Comparison of ENCODE assay signal across 8 mouse cellular contexts in the genomic region with DNA sequence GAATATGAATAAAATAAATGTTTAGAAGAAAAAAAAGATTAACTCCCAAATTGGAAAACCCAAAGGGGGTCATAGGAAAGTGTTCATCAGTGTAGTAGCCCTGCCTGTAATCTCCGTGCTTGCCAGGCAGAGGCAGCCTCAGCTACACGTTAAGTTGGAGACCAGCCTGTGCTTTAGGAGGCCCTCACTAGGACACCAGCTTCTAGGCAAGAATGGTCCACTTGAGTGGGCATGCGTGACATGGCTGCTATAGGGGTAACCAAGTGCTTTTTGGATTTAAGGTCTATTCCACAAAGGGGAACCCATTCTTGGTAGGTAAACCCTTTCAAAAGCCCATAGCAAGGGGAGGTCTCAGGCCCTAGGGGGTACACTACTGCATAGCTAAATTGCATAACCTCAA. TPM values are rescaled to one million over a fixed set of nuclear protein-coding genes. Genes with fewer than 3 reads are reported as not detected.
A peak's percentile ranks its signal among the peaks of the same experiment; 100 is the strongest.
DNase-seq lines count a peak whose midpoint lies in the region; ATAC-seq and TF ChIP-seq lines count a peak whose summit lies in the region.

No protein-coding gene starts in this region.

- H3K9ac ChIP-seq in liver, embryonic 11.5 days (ENCODE audit: low read depth, low read length) = peak overlapping the region; percentile 96
- H3K9ac ChIP-seq in stomach, embryonic 14.5 days (replicated peaks; ENCODE audit: low read depth, low read length) = no peak overlapping the region

- peak overlapping the region; percentile 90 for H3K4me3 ChIP-seq in erythroblast, embryonic 14.5 days (replicated peaks)
- peak overlapping the region; percentile 91 for H3K4me3 ChIP-seq in liver, embryonic 11.5 days (ENCODE audit: low read depth, low read length)
- peak overlapping the region; percentile 58 for H3K4me3 ChIP-seq in stomach, embryonic 14.5 days (ENCODE audit: low read depth, low read length)
- no peak overlapping the region for H3K4me3 ChIP-seq in thymus, adult 2 months (ENCODE audit: control insufficient read depth, insufficient read depth, low read length)

- no peak for TF ChIP-seq CTCF in thymus, adult 2 months (IDR thresholded peaks at IDR 0.05; ENCODE audit: borderline replicate concordance, control insufficient read depth, extremely low read depth, insufficient read depth, low read length, poor library complexity)

- 17% methylated on average over 3 of the region's 3 CpGs for WGBS in liver, embryonic 11.5 days
- 31% methylated on average over 3 of the region's 3 CpGs for WGBS in stomach, embryonic 14.5 days
- WGBS in thymus, adult 2 months = 31% methylated on average over 3 of the region's 3 CpGs

- peaks cover 69% of the 10 kb centered on the region for H3K36me3 ChIP-seq in erythroblast, embryonic 14.5 days (ENCODE audit: control insufficient read depth)
- peaks cover 10% of the 10 kb centered on the region; the same call in 1 of the 2 replicates for H3K36me3 ChIP-seq in liver, embryonic 11.5 days (ENCODE audit: control insufficient read depth, insufficient read depth, low read length)
- peaks cover 15% of the 10 kb centered on the region for H3K36me3 ChIP-seq in stomach, embryonic 14.5 days (ENCODE audit: control insufficient read depth, insufficient read depth, low read length)
- H3K36me3 ChIP-seq in thymus, adult 2 months (ENCODE audit: control insufficient read depth, insufficient read depth, low read length) = peaks cover 11% of the 10 kb centered on the region; the same call in 1 of the 2 replicates

- DNase-seq in 3134 (ENCODE audit: extremely low read depth, insufficient read length, low spot score) (peak; percentile 11), 3T3-L1 (ENCODE audit: low read depth, low spot score) (peak; percentile 33)
- DNase-seq in liver, embryonic 11.5 days (ENCODE audit: low spot score) = no peak
- no peak for DNase-seq in layer of hippocampus, adult 9-10 months (ENCODE audit: low spot score)
- DNase-seq in natural killer cell, adult 2 months (ENCODE audit: low spot score in 2 of 2) = no peak
- no peak for DNase-seq in thymus, adult 2 months

- H3K27ac ChIP-seq in liver, embryonic 11.5 days (ENCODE audit: low read depth, low read length) = peak overlapping the region; percentile 41; the same call in 1 of the 2 replicates
- no peak overlapping the region for H3K27ac ChIP-seq in stomach, embryonic 14.5 days (ENCODE audit: low read length)
- no peak overlapping the region for H3K27ac ChIP-seq in thymus, adult 2 months (ENCODE audit: control insufficient read depth, insufficient read depth, low read length)

- TF ChIP-seq POLR2A in thymus, adult 2 months (IDR thresholded peaks at IDR 0.05; ENCODE audit: control insufficient read depth, extremely low read depth, insufficient read depth, low read length, poor library complexity) = no peak

- no peaks in the 10 kb centered on the region for H3K9me3 ChIP-seq in erythroblast, embryonic 14.5 days (ENCODE audit: control insufficient read depth, low read length)
- H3K9me3 ChIP-seq in liver, embryonic 11.5 days (ENCODE audit: control insufficient read depth, low read length) = no peaks in the 10 kb centered on the region
- no peaks in the 10 kb centered on the region for H3K9me3 ChIP-seq in stomach, embryonic 14.5 days (ENCODE audit: control insufficient read depth, low read depth, low read length)

- peak overlapping the region; percentile 83 for H3K4me2 ChIP-seq in liver, embryonic 11.5 days
- peak overlapping the region; percentile 71 for H3K4me2 ChIP-seq in stomach, embryonic 14.5 days (replicated peaks; ENCODE audit: low read depth, low read length)

- peaks cover 33% of the 10 kb centered on the region for H3K4me1 ChIP-seq in erythroblast, embryonic 14.5 days (ENCODE audit: control insufficient read depth)
- H3K4me1 ChIP-seq in liver, embryonic 11.5 days (replicated peaks; ENCODE audit: control insufficient read depth, insufficient read depth, low read length) = peaks cover 13% of the 10 kb centered on the region
- H3K4me1 ChIP-seq in stomach, embryonic 14.5 days (ENCODE audit: control insufficient read depth, insufficient read depth, low read length) = peaks cover 8% of the 10 kb centered on the region
- H3K4me1 ChIP-seq in thymus, adult 2 months (replicated peaks; ENCODE audit: control insufficient read depth, insufficient read depth, low read length) = peaks cover 3% of the 10 kb centered on the region

- peak; percentile 48 for ATAC-seq in liver, embryonic 11.5 days (replicated peaks; ENCODE audit: low FRiP score)
- no peak for ATAC-seq in stomach, embryonic 14.5 days (ENCODE audit: insufficient number of reproducible peaks, insufficient read depth, low FRiP score, low read depth)

- no peaks in the 10 kb centered on the region for H3K27me3 ChIP-seq in erythroblast, embryonic 14.5 days (ENCODE audit: control insufficient read depth)
- no peaks in the 10 kb centered on the region for H3K27me3 ChIP-seq in liver, embryonic 11.5 days (replicated peaks; ENCODE audit: control insufficient read depth, insufficient read depth, low read length)
- H3K27me3 ChIP-seq in stomach, embryonic 14.5 days (ENCODE audit: control insufficient read depth, insufficient read depth, low read length) = no peaks in the 10 kb centered on the region
- H3K27me3 ChIP-seq in thymus, adult 2 months (ENCODE audit: control insufficient read depth, insufficient read depth, low read length) = no peaks in the 10 kb centered on the region

RNA-seq across cellular contexts. Expression of a gene that starts 1.2 kb away (rescaled TPM):
- polyA plus RNA-seq in erythroblast, embryonic 14.5 days (2012) = 1.1 and 1.5 TPM in 2 replicates
- polyA plus RNA-seq in liver, embryonic 11.5 days (2014; fragmentation: Nextera tagmentation; extraction: Ambion mirVana) = 65.7 and 68.8 TPM in 2 replicates
- polyA plus RNA-seq in stomach, embryonic 14.5 days (2014; fragmentation: Nextera tagmentation; extraction: Ambion mirVana) = 36.5 and 39.0 TPM in 2 replicates
- 7.7 and 9.9 TPM in 2 replicates for polyA plus RNA-seq in thymus, adult 2 months (2012; rRNA removed)

RNA-seq across cellular contexts. Expression of a gene that starts 1.3 kb away (rescaled TPM):
- polyA plus RNA-seq in erythroblast, embryonic 14.5 days (2012) = 0.11 and 0.18 TPM in 2 replicates
- polyA plus RNA-seq in liver, embryonic 11.5 days (2014; fragmentation: Nextera tagmentation; extraction: Ambion mirVana) = 4.6 and 4.8 TPM in 2 replicates
- polyA plus RNA-seq in stomach, embryonic 14.5 days (2014; fragmentation: Nextera tagmentation; extraction: Ambion mirVana) = 5.3 and 6.0 TPM in 2 replicates
- polyA plus RNA-seq in thymus, adult 2 months (2012; rRNA removed) = 6.7 and 7.4 TPM in 2 replicates

RNA-seq across cellular contexts. Expression of a gene that starts 22.6 kb away (rescaled TPM):
- polyA plus RNA-seq in erythroblast, embryonic 14.5 days (2012) = 6.5 and 10.4 TPM in 2 replicates
- 84.7 and 88.8 TPM in 2 replicates for polyA plus RNA-seq in liver, embryonic 11.5 days (2014; fragmentation: Nextera tagmentation; extraction: Ambion mirVana)
- polyA plus RNA-seq in stomach, embryonic 14.5 days (2014; fragmentation: Nextera tagmentation; extraction: Ambion mirVana) = 81.6 and 84.3 TPM in 2 replicates
- 104 and 106 TPM in 2 replicates for polyA plus RNA-seq in thymus, adult 2 months (2012; rRNA removed)

Comparison
In these comparisons a context has a peak if more than half of its experiments do, and no peak if none do; other contexts are left out.
1. DNase-seq: peak in 3134 (single experiment) and 3T3-L1 (single experiment); none in liver, embryonic 11.5 days (single experiment), layer of hippocampus, adult 9-10 months (single experiment), natural killer cell, adult 2 months (0 of 2) and thymus, adult 2 months (single experiment).